Mouse (Mus musculus): ENCODE data around the gene Sufu.

The Sufu gene

GRCm38 (mm10) chr19:46533066-46533465 is 136.4 kb downstream of the Sufu start:
- DNase-seq = no peak

DNA sequence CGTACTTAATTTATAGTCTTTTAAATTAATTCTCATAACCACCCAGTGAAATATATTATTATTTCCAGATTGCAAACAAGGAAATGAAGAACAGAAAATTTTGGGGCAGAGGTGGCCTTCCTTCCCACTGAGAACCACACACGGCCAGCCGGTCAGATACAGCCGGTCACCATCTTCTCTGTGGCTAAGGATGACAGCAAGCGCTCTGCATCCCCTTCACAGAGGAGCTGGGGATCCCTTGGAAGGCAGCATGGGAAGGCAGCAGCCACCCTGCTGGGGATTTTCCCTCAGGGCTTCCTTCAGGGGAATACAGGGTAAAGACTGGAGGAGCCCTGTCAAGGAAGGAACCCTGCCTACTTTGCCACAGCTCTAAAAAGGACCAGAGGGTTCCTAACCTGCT is 136.8 kb downstream of the Sufu start:
- DNase-seq = no peak

DNA sequence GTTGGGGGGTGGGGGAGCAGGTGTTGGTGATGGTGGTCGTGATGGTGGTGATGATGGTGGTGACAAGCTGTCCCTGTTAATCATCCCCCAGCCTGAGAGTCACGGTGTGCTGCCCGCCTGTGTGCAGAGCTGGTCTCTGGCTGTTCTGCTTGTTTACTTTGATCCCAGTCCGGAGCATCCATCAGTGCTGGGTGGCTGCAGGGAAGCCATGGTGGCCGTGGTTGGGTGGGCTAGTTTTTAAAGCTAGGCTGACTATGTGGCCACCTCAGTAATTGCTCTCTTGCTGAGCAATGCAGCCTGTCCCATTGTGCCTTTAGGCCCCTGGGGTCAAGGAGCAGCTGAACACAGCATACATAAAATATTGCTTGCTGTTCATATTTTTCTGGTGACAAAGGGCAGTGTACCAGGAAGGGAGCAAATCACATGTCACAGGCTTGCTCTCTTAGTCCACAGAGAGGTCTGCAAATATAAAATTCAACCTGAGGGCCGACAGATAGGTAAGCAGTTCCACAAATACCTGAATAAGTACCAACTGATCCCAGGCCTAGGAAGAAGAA is 137.9 kb downstream of the Sufu start:
- DNase-seq = no peak

DNA sequence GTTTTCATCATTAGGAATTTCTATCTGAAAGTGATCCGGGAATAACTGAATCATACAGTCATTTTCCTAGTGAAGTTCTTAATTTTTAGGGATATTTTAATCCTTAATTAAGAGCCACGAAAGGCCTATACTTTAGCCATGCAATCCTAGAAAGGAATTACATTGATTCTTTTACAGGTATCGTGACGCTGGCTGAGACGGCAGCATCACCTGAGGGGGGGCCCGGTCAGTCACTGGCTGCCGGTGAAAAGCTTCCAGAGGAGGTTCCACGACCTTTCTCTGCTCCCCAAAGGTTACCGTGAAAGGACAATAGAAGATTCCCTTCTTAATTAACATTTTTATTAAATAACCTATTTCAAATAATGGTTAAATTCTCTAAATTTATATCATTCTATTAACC is 140.7 kb downstream of the Sufu start:
- DNase-seq = no peak

GRCm38 (mm10) chr19:46538213-46538612 is 141.5 kb downstream of the Sufu start:
- DNase-seq = no peak

All from thymus, postnatal 36 days (tissue).